Mouse (Mus musculus) embryonic facial prominence, embryonic 14.5 days (tissue): ENCODE results near the gene Hmgb1. TPM values are rescaled to one million over a fixed set of nuclear protein-coding genes. Genes with fewer than 3 reads are reported as not detected.

Source experiments
- ATAC-seq: fragments of 200-750 bp; cut with Nextera tagmentation; 2 replicates; pipeline ENCODE4 v1.8.0; 2017; ENCODE audit warnings: low read depth, moderate number of reproducible peaks, moderate TSS enrichment
- DNase-seq: peaks from one replicate; pipeline ENCODE4 v3.0.0-alpha.2; 2015; ENCODE audit warnings: low spot score
- H3K27ac ChIP-seq: fragments of 300-500 bp; sonication (generic); replicated peaks from 2 replicates; pipeline ENCODE4 v1.5.1; 2014; ENCODE audit warnings: low read depth, mild to moderate bottlenecking, low read length, moderate library complexity
- H3K27me3 ChIP-seq: fragments of 300-500 bp; sonication (generic); replicated peaks from 2 replicates; pipeline ENCODE4 v1.6.1; 2014; ENCODE audit warnings: low read length; ENCODE audit not compliant: control insufficient read depth, insufficient read depth
- H3K36me3 ChIP-seq: fragments of 300-500 bp; sonication (generic); 2 replicates; pipeline ENCODE4 v1.6.1; 2014; ENCODE audit warnings: low read length, mixed read lengths; ENCODE audit not compliant: control insufficient read depth, insufficient read depth
- H3K4me1 ChIP-seq: fragments of 300-500 bp; sonication (generic); 2 replicates; pipeline ENCODE4 v1.6.1; 2014; ENCODE audit warnings: antibody characterized with exemption, low read length; ENCODE audit not compliant: control insufficient read depth, insufficient read depth
- H3K4me2 ChIP-seq: fragments of 300-500 bp; sonication (generic); 2 replicates; pipeline ENCODE4 v1.6.1; 2014; ENCODE audit warnings: low read depth, mild to moderate bottlenecking, low read length, moderate library complexity, mixed read lengths
- H3K4me3 ChIP-seq: fragments of 300-500 bp; sonication (generic); 2 replicates; pipeline ENCODE4 v1.5.1; 2014; ENCODE audit warnings: low read depth, mild to moderate bottlenecking, low read length
- H3K9ac ChIP-seq: fragments of 300-500 bp; sonication (generic); 2 replicates; pipeline ENCODE4 v1.6.1; 2014; ENCODE audit warnings: low read depth, mild to moderate bottlenecking, low read length, moderate library complexity, mixed read lengths
- H3K9me3 ChIP-seq: fragments of 300-500 bp; sonication (generic); 2 replicates; pipeline ENCODE4 v1.6.1; 2016; ENCODE audit warnings: low read length; ENCODE audit not compliant: control insufficient read depth
- WGBS: fragments of 180-500 bp; shearing (Covaris S2); extraction: QIAGEN DNeasy Blood & Tissue Kit; methylation state at CpG from one replicate; pipeline ENCODE4 v1.1.7; 2014; 5-methylcytosine and 5-hydroxymethylcytosine counted together
- polyA plus RNA-seq: library from polyadenylated mRNA; unstranded; fragments of >200 nt; fragmentation: Nextera tagmentation; extraction: Ambion mirVana; gene quantifications from 2 replicates; pipeline ENCODE4 v1.2.1, GENCODE M21; 2014

Gene Hmgb1
- polyA plus RNA-seq, 1 experiment from 2014 or later: 1,171 TPM

DNA sequence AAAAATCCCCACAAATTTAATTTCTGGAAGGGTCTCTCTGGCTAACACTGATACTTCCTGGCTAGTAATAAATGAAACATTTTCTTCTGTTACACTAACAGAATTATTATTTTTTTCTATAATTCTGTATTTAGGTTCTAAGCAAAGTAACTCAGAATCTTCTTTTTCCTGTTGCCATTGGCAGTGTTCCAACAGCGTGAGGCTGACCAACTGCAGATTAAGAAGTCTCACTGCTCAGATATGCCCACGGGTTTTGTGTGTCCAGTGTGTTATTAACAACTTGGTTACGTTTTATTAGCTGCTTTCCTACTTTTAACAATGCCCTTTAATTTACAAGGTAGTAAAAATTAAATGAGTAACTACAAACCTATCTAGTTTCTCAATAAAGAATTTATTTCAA is 46.8 kb downstream of the Hmgb1 start:
- Histone ChIP-seq H3K4me2 (no peak overlapping the region), H3K9ac (no peak overlapping the region), H3K36me3 (no peaks in the 10 kb centered on the region), H3K9me3 (no peaks in the 10 kb centered on the region), H3K4me1 (no peaks in the 10 kb centered on the region; the same call in 1 of the 2 replicates), H3K27ac (no peak overlapping the region), H3K27me3 (no peaks in the 10 kb centered on the region), H3K4me3 (no peak overlapping the region)
- 55% methylated on average over 3 of the region's 3 CpGs for WGBS
- ATAC-seq: no peak
- DNase-seq: no peak

DNA sequence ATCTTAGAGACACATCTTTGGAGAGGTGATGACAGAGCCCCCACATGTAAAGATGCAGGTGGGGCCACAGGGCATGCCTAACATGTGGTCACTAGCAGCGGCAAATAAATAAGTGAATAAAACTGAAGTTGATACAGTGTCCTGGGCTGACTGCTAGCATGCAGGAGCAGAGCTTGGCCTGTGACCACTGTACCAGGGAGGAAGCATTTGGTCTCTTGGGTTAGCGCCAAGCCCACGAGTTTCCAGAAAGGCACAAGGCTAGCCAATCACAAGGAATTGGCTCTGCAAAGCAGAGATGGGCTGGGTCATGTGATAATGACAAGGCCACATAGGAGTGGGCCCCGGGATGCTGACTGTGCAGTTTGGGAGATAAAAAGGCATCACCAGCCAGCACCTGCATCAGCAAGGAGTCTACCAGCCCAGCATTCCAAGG is 47.3 kb downstream of the Hmgb1 start:
- Histone ChIP-seq H3K36me3 (no peaks in the 10 kb centered on the region), H3K9me3 (no peaks in the 10 kb centered on the region), H3K9ac (no peak overlapping the region), H3K4me3 (no peak overlapping the region), H3K27ac (no peak overlapping the region), H3K4me1 (no peaks in the 10 kb centered on the region; the same call in 1 of the 2 replicates), H3K4me2 (no peak overlapping the region), H3K27me3 (no peaks in the 10 kb centered on the region)
- WGBS: 76% methylated on average over 4 of the region's 4 CpGs
- no peak for DNase-seq
- ATAC-seq: no peak

- Histone ChIP-seq H3K9me3 (no peaks in the 10 kb centered on the region), H3K4me1 (no peaks in the 10 kb centered on the region; the same call in 1 of the 2 replicates), H3K27ac (no peak overlapping the region), H3K4me3 (no peak overlapping the region), H3K36me3 (no peaks in the 10 kb centered on the region), H3K9ac (no peak overlapping the region), H3K27me3 (no peaks in the 10 kb centered on the region), H3K4me2 (no peak overlapping the region)
- ATAC-seq: no peak
- 76% methylated on average over 10 of the region's 10 CpGs for WGBS
- no peak for DNase-seq
Observed at GRCm38 (mm10) chr5:149135455-149136354, 48.6 kb downstream of the Hmgb1 start.

GRCm38 (mm10) chr5:149134751-149135454 is 49.4 kb downstream of the Hmgb1 start:
- Histone ChIP-seq H3K4me1 (no peaks in the 10 kb centered on the region; the same call in 1 of the 2 replicates), H3K4me3 (no peak overlapping the region), H3K27me3 (no peaks in the 10 kb centered on the region), H3K9ac (no peak overlapping the region), H3K9me3 (no peaks in the 10 kb centered on the region), H3K36me3 (no peaks in the 10 kb centered on the region), H3K27ac (no peak overlapping the region), H3K4me2 (no peak overlapping the region)
- no peak for ATAC-seq
- WGBS: 73% methylated on average over 10 of the region's 10 CpGs
- no peak for DNase-seq

DNA sequence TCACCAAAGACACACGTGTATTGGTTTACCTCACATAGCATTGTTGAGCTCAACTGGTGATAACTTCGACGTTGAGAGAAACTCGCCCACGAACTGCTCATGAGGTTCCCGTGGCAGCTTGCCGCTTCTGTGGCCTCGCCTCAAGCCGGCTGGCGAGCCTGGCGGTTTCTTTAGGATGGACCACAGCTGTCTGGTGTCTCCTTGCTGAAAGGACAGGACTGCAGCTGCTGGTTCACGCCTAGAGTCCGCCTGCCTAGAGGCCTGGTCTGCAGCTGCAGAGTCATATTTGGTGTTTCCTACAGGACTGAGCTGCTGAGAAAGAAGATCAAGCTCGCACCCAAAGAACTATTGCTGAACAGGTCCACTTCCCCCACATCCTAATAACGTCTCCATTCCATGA is 55.8 kb downstream of the Hmgb1 start:
- ATAC-seq: peak; percentile 47; the same call in 1 of the 2 replicates

GRCm38 (mm10) chr5:149123795-149124194 is 60.5 kb downstream of the Hmgb1 start:
- Histone ChIP-seq H3K27ac (no peak overlapping the region), H3K4me2 (no peak overlapping the region), H3K27me3 (no peaks in the 10 kb centered on the region), H3K9me3 (no peaks in the 10 kb centered on the region), H3K4me3 (no peak overlapping the region), H3K9ac (no peak overlapping the region), H3K36me3 (no peaks in the 10 kb centered on the region), H3K4me1 (0 out of 2 replicates have a peak, but pooled peaks cover 4% of the 10 kb centered on the region)
- DNase-seq (no peak), ATAC-seq (no peak)
- WGBS: 82% methylated on average over 6 of the region's 6 CpGs

More for the DNA sequence above, 55.8 kb downstream of the Hmgb1 start:
- Histone ChIP-seq H3K27me3 (no peaks in the 10 kb centered on the region), H3K36me3 (no peaks in the 10 kb centered on the region), H3K27ac (no peak overlapping the region), H3K4me1 (peaks cover 4% of the 10 kb centered on the region; the same call in 1 of the 2 replicates), H3K9me3 (no peaks in the 10 kb centered on the region), H3K4me2 (no peak overlapping the region), H3K9ac (no peak overlapping the region), H3K4me3 (no peak overlapping the region)
- WGBS: 71% methylated on average over 15 of the region's 15 CpGs
- DNase-seq: peak; percentile 60

DNA sequence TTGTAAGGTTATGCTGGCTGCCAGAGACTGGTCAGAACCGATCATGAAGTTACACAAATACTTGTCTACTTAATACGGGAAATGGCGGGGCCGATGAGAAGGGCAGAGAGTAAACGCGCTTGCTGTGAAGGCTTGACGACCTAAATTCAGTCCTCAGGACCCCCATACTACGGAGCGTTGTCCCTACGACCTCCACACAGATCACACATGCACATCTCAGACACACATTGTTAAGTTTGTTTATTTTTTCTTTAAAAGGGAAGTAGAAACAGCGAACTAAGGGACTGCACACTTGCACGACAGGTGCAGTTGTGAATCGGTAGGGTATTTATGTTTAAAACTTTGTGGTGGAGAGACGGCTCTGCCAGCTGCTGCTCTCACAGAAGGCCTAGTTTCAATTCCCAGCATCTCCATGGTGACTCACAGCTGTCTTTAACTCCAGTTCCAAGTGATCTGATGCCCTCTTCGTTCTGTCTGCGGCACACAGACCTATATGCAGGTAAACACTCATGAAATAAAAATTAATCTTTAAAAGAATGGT is 64.9 kb downstream of the Hmgb1 start:
- Histone ChIP-seq H3K27ac (no peak overlapping the region), H3K4me3 (no peak overlapping the region), H3K27me3 (no peaks in the 10 kb centered on the region), H3K9me3 (no peaks in the 10 kb centered on the region), H3K36me3 (no peaks in the 10 kb centered on the region), H3K9ac (no peak overlapping the region), H3K4me2 (no peak overlapping the region), H3K4me1 (peaks cover 6% of the 10 kb centered on the region; the same call in 1 of the 2 replicates)
- DNase-seq (no peak), ATAC-seq (no peak)
- WGBS: 83% methylated on average over 16 of the region's 16 CpGs

DNA sequence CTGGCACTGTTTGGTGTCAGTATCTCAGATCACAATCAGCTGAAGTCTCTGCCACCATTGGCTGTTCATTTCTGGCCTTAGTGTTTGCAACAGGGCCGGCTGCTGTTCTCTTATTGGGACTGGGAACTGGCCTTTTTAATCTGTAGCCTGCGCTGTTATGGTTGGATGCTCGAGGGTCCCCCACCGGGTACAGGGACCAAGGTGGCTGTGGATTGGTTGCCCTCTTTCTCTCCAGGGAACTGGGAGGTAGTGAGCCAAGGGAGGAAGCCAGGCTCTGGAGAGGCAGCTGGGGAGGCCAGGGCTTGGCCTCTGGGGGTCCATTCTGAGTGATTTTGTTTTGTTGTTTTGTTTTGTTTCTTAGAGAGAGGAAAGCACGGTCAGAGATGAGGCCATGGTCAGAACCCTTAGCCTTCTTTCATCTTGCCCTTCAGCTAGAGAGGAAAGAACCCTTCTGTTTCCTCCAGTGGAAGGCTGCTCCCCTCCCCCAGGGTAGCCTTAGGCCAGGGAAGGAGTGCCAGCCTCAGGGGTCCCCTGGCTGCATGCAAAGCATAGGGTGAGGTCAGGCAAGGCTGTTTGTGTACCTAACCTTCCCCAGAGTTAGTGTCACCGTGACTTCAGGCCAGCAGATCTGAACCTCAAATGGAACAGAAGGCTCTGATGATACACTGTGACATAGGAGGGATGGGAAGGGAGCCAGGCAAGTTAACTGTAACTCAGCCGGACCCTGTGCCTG is 66.3 kb downstream of the Hmgb1 start:
- WGBS: 28% methylated on average over 7 of the region's 7 CpGs
- no peaks in the 10 kb centered on the region for H3K36me3 ChIP-seq
- no peaks in the 10 kb centered on the region for H3K9me3 ChIP-seq
- H3K27me3 ChIP-seq: no peaks in the 10 kb centered on the region
- H3K4me1 ChIP-seq: peaks cover 6% of the 10 kb centered on the region; the same call in 1 of the 2 replicates
- DNase-seq: no peak
- no peak overlapping the region for H3K9ac ChIP-seq
- no peak overlapping the region for H3K27ac ChIP-seq
- H3K4me3 ChIP-seq: no peak overlapping the region; the same call in 1 of the 2 replicates
- H3K4me2 ChIP-seq: 0 out of 2 replicates have a peak overlapping the region, but pooled peaks have one; percentile 15
- ATAC-seq: no peak
